Mouse (Mus musculus) cerebellum, postnatal 10 days (tissue): Measurements from ENCODE around the gene Spata31d1a.
A peak's percentile ranks its signal among the peaks of the same experiment; 100 is the strongest.
"Not testable (repeated sequence)": the region's sequence is repeated elsewhere in the genome, so short reads cannot be mapped to it uniquely, and the experiment has no call there.

Experiments used
- DNase-seq, 2 experiments: peaks; one replicate each; pipeline ENCODE4 v3.0.0; 2021; ENCODE audit warnings: mixed read lengths in 2 of 2

Gene Spata31d1a

GRCm38 (mm10) chr13:59710230-59710629 is at the start of gene Spata31d1a:
TSS of gene Spata31d1a (minus strand) at chr13:59710330.
- DNase-seq = no peak

- DNase-seq = no peak
Measured at GRCm38 (mm10) chr13:59756906-59757305, 46.8 kb upstream of the Spata31d1a start.

GRCm38 (mm10) chr13:59750310-59750709 is 40.2 kb upstream of the Spata31d1a start:
- no peak for DNase-seq

- DNase-seq = peak; percentile 40 to 44
Measured at GRCm38 (mm10) chr13:59746711-59747110, 36.6 kb upstream of the Spata31d1a start, which contains the start of gene 1700014D04Rik. TSS of gene 1700014D04Rik (minus strand) at chr13:59746752.

- no peak for DNase-seq
Measured at GRCm38 (mm10) chr13:59746164-59746563, 36.0 kb upstream of the Spata31d1a start.

- no peak for DNase-seq
Measured at GRCm38 (mm10) chr13:59745462-59745861, 35.3 kb upstream of the Spata31d1a start.

GRCm38 (mm10) chr13:59741697-59742096 is 31.6 kb upstream of the Spata31d1a start:
- DNase-seq = no peak

- DNase-seq = peak; percentile 45 to 46
Measured at GRCm38 (mm10) chr13:59741096-59741495, 31.0 kb upstream of the Spata31d1a start.

GRCm38 (mm10) chr13:59739397-59739796 is 29.3 kb upstream of the Spata31d1a start:
- no peak for DNase-seq

GRCm38 (mm10) chr13:59738455-59738854 is 28.3 kb upstream of the Spata31d1a start:
- DNase-seq = no peak

- no peak for DNase-seq
Measured at GRCm38 (mm10) chr13:59735190-59735589, 25.1 kb upstream of the Spata31d1a start.

- DNase-seq = not testable (repeated sequence)
Measured at GRCm38 (mm10) chr13:59734347-59734746, 24.2 kb upstream of the Spata31d1a start.

- no peak for DNase-seq
Measured at GRCm38 (mm10) chr13:59733936-59734335, 23.8 kb upstream of the Spata31d1a start.

- no peak for DNase-seq
Measured at GRCm38 (mm10) chr13:59731652-59732051, 21.5 kb upstream of the Spata31d1a start, which contains the start of gene Spata31d1d. TSS of gene Spata31d1d (minus strand) at chr13:59731752.

- peak; percentile 90 to 94 for DNase-seq
Measured at GRCm38 (mm10) chr13:59728378-59729093, 18.4 kb upstream of the Spata31d1a start.

GRCm38 (mm10) chr13:59726139-59726867 is 16.2 kb upstream of the Spata31d1a start:
- no peak for DNase-seq

- DNase-seq = not testable (repeated sequence)
Measured at GRCm38 (mm10) chr13:59722089-59722488, 12.0 kb upstream of the Spata31d1a start.

- no peak for DNase-seq
Measured at GRCm38 (mm10) chr13:59719475-59719874, 9.3 kb upstream of the Spata31d1a start.

GRCm38 (mm10) chr13:59718857-59719440 is 8.8 kb upstream of the Spata31d1a start:
- not testable (repeated sequence) for DNase-seq

GRCm38 (mm10) chr13:59713710-59714109 is 3.6 kb upstream of the Spata31d1a start:
- no peak for DNase-seq

- not testable (repeated sequence) for DNase-seq
Measured at GRCm38 (mm10) chr13:59711984-59712383, 1.9 kb upstream of the Spata31d1a start, which contains the start of gene Spata31d1b. TSS of gene Spata31d1b (plus strand) at chr13:59712284.

- no peak for DNase-seq
Measured at GRCm38 (mm10) chr13:59704562-59704961, 5.6 kb downstream of the Spata31d1a start.

GRCm38 (mm10) chr13:59703514-59703913 is 6.6 kb downstream of the Spata31d1a start:
- no peak for DNase-seq
